Mouse (Mus musculus) cerebellum, adult 9-10 months (tissue): Measurements from ENCODE around the gene Smoc1.
A peak's percentile ranks its signal among the peaks of the same experiment; 100 is the strongest.

Source experiments
- DNase-seq: peaks from one replicate; pipeline ENCODE4 v3.0.0; 2022

Gene Smoc1

GRCm38 (mm10) chr12:81026277-81026994 is at the start of gene Smoc1:
Gene Smoc1 (plus strand): TSS chr12:81026808.
- peak; percentile 53 for DNase-seq

DNA sequence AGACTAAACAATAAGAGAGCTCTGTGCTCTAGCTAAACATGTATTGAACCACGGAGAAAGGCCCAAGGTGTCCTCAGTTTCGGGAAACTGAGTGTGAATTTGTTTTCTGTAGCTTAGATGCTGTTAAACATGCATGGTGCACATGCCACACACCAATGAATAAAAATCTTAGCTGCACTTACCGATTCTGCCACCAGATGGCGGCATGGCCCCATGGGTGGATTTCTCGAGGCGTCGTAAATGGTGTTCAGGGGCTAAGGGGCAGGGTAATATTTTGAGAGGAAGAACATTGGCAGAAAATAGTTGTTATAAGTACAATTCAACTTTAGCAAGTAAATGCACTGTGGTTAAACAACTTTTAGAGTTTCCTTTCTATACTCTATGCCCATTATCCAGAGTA is 44.3 kb upstream of the Smoc1 start:
- DNase-seq, result peak; percentile 78

- DNase-seq, result peak; percentile 24
These were observed 42.9 kb upstream of the Smoc1 start for GRCm38 (mm10) chr12:80983695-80984094.

- no peak for DNase-seq
These were observed 40.0 kb upstream of the Smoc1 start for GRCm38 (mm10) chr12:80986628-80987027.

DNA sequence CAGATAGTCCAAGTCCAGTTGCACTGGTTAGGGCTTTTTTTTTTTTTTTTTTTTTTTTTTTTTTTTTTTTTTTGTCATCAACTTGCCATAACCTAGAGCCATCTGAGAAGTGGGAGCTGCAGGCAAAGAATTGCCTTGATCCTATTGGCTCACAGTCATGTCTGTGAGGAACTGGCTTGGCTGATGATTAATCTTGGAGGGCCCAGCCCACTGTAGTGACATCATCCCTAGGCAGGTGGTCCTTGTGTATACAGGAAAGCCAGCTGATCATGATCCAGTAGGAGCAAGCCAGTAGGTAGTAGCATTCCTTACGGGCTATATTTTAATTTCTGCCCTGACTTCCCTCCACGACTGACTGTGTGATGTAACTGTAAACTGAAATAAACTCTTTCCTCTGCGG is 38.3 kb upstream of the Smoc1 start:
- DNase-seq, result no peak

GRCm38 (mm10) chr12:80990901-80991445 is 35.6 kb upstream of the Smoc1 start:
- DNase-seq, result no peak

DNA sequence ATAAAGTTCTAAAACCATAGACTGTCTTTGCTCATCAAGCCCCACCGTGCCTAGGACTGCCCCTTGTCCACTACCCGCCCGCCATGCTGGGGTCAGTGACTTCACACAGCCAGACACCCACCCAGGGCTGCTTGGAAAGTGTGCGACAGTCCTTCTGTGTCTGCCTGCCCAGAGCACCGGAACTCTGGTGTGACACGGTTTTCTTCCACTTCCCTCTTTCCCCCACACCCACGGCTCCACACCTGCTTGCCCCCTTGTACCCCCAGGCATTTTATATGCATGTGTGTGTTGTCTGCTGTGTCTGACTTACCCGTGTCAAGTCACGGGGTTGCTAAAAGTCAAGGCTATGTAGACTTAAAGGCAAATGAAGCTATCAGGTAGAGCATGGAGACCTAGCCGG is 34.8 kb upstream of the Smoc1 start:
- DNase-seq, result no peak

- DNase-seq, result no peak
These were observed 34.0 kb upstream of the Smoc1 start for GRCm38 (mm10) chr12:80992540-80993122.

GRCm38 (mm10) chr12:80993773-80994172 is 32.8 kb upstream of the Smoc1 start:
- no peak for DNase-seq

DNA sequence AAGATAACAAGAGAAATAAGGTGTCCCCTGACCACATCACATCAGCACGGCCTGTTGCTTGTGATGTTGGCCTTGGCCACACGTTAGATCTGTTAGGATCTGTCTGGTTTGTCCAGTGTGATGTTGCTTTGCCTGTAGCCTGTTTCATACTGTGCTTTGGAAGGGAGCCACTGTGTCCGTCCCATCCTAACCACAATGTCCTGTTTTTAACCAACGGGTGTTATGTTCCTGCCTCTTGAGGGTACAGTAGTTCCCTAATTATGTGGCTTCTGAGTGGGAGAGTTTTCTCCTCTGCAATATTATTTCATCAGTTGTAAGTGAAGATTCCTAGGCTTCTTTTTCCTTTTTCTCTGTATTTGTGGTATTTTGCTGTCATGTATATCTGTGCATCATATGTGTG is 31.3 kb upstream of the Smoc1 start:
- DNase-seq, result no peak

GRCm38 (mm10) chr12:80997652-80998051 is 29.0 kb upstream of the Smoc1 start:
- no peak for DNase-seq

GRCm38 (mm10) chr12:80998528-80999221 is 27.9 kb upstream of the Smoc1 start:
- no peak for DNase-seq

DNA sequence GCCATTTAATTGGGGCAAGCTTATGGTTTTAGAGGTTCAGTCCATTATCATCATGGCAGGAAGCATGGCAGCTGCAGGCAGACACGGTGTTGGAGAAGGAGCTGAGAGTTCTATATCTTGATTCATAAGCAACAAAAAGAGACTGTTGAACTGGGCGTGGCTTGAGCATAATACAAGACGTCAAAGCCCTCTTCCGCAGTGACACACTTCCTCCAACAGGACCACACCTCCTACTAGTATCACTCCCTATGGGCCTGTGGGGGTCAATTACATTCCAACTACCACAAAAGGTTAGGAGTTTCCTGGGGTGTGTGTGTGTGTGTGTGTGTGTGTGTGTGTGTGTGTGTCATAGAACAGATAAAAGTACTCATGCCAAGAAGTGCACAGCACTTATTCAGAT is 25.7 kb upstream of the Smoc1 start:
- DNase-seq, result no peak

DNA sequence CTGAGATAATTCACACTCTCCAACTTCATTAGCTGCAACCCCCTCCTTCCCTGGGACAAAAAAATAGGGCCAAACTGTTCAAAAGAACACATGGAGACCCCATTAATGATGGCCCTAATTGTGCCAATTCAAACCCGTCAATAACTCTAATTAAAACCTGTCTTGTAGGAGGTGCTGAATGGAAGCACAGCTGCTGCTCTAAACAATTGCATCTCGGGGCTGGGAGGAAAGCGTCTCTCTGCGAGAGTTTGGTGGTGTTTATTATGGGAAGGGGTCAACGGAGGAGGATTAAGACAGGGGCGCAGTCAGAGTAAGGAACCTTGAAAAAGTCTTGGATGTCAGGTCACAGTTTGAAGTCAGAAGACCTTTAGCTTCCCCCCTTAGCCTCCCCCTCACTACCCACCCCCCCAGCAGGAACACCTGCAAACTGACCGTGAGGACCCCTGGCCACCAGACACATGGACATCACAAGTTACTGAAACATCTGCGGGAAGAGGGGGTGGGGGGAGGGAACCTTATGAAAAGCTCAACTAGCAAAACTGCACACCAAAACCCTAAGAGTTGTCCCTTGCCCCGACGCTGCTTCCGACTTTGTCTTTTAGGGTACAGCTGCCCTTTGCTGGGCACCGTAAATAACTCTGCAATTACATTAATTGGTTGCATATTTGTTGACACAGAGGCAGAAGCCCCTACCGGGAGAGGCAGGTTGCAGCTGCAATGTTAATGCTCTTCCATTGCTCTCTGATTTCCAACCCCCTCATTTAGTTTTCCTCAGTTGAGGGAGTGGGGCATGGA is 23.6 kb upstream of the Smoc1 start:
- no peak for DNase-seq

- no peak for DNase-seq
These were observed 16.8 kb upstream of the Smoc1 start for GRCm38 (mm10) chr12:81009813-81010212.

GRCm38 (mm10) chr12:81011994-81012393 is 14.6 kb upstream of the Smoc1 start:
- DNase-seq, result no peak

- no peak for DNase-seq
These were observed 13.1 kb upstream of the Smoc1 start for GRCm38 (mm10) chr12:81013496-81013895.

- DNase-seq, result no peak
These were observed 9.0 kb upstream of the Smoc1 start for GRCm38 (mm10) chr12:81017624-81018023.

- DNase-seq, result no peak
These were observed 7.9 kb upstream of the Smoc1 start for GRCm38 (mm10) chr12:81018516-81019279.

DNA sequence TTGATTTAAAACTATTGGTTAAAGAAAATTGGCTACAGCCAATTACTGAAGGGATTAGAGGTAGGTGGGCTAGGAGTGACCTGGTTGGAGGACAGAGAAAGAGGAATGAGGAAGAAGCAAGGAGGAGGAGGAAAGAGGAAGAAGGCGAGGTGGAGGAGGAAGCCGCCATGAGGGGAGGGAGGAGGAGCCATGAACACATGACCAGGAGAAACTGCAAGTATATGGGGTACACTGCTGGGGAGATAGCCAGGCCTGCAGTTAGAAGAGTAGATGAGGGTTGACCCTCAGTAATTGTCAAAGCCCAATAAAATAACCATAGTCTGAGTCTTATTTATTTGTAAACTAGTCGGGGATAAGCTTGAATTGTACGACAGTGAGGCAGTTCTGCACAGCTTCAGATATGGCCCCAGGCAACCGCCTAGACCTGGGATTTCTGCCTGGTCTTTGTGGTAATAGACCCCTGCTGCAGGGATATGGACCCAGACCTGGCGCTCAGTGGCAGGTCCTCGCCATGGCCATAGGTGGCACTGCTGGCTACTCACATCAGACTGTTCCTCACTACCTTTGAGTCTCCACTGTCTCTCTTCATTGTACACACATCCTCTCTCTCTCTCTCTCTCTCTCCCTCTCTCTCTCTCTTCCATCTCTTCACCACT is 7.2 kb upstream of the Smoc1 start:
- DNase-seq, result no peak

DNA sequence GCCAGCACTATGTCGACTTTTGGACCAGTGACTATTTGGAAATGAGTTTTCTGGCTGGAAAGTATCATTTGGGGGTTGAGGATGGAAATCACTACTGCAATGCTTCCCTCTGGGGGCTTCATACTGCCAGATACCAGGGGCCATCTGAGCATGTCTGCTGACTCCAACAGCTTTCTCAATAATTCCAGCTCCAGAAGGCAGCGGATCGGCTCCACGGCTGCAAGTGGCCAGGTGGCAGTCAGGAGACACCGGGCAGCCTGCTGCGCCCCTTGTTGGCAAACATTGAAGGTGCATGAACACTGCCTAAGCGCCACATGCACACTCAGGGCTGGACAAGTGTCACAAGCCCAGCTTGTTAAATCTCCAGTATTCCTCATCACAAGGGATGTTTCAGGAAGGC is 2.2 kb upstream of the Smoc1 start:
- peak; percentile 79 for DNase-seq

DNA sequence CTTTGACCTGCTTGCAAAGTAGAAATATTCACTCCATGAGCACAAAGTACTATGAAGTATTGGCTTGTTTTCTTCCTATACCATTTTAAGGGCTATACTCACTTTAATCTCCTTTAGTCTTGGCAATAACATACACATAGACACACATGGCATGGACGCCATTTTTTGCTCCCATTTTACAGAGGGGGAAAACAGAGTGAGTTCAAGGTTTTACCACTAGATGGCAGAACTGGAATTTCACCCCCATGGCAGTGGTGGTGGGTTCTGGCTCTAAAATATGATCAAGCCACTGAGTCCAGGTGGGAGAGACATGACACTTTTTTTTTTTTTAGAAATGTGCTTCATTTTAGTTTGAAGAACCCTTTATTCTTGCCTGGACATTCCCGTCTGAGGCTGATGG is 1.6 kb upstream of the Smoc1 start:
- DNase-seq, result no peak
